Comparison of ENCODE assay signal across 18 mouse cellular contexts in the genomic region with DNA sequence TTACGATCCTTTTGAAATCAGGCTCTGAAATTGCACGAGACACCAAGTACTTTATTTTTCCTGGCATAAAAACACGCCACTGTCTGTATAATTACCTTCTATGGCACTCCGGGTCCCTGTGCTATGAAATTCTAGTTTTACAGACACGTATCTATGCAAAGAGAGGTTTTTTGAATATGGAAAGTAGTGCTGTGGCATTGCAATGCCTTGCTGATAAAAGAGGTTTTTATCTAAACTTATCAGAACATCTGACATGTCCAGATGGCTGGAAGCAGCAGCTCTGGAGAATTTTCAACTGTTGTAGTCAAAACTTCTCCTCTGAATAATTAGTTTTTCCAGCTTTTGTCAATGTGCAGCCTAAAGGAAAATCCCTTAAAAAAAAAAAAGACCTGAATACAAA. TPM values are rescaled to one million over a fixed set of nuclear protein-coding genes. Genes with fewer than 3 reads are reported as not detected.
DNase-seq lines count a peak whose midpoint lies in the region; ATAC-seq and TF ChIP-seq lines count a peak whose summit lies in the region.
"Had no signal": no experiment of that assay in that cellular context is flagged by ENCODE, and none has a peak within 500 bp of the region (broad histone marks: within the 10 kb centered on the region; RNA-seq: fewer than 3 reads in every experiment).

Gene Rgs13 (minus strand): TSS at position 207 of the 400 bp plus-strand sequence.

- H3K27ac ChIP-seq in forebrain, embryonic 11.5 days (ENCODE audit: low read depth, low read length) = no peak within 1 kb of the TSS
- no peak within 1 kb of the TSS for H3K27ac ChIP-seq in forebrain, embryonic 10.5 days
- no peak within 1 kb of the TSS for H3K27ac ChIP-seq in hindbrain, embryonic 16.5 days (ENCODE audit: low read depth, low read length)
- H3K27ac ChIP-seq in midbrain, embryonic 15.5 days = no peak within 1 kb of the TSS
- H3K27ac ChIP-seq: embryonic facial prominence, embryonic 12.5 days; limb, embryonic 12.5 days had no signal

- peak; percentile 34 for ATAC-seq in forebrain, embryonic 11.5 days (replicated peaks; ENCODE audit: low FRiP score)
- no peak for ATAC-seq in hindbrain, embryonic 16.5 days
- ATAC-seq in midbrain, embryonic 15.5 days (replicated peaks) = 0 out of 2 replicates have a peak, but pooled peaks have one; percentile 39
- ATAC-seq: liver, postnatal 0 days had no signal

- no peak for TF ChIP-seq POLR2A in brain, embryonic 14.5 days (IDR thresholded peaks at IDR 0.05; ENCODE audit: borderline replicate concordance, extremely low read depth, insufficient read depth, insufficient read length, poor library complexity, severe bottlenecking)

- no peaks in the 10 kb centered on the region for H3K27me3 ChIP-seq in forebrain, embryonic 11.5 days (ENCODE audit: control insufficient read depth, insufficient read depth, low read length)
- H3K27me3 ChIP-seq in forebrain, embryonic 10.5 days (ENCODE audit: poor library complexity, severe bottlenecking) = peaks cover 18% of the 10 kb centered on the region
- no peaks in the 10 kb centered on the region for H3K27me3 ChIP-seq in hindbrain, embryonic 16.5 days (replicated peaks; ENCODE audit: control insufficient read depth, insufficient read depth, low read length)
- H3K27me3 ChIP-seq in midbrain, embryonic 15.5 days (replicated peaks) = no peaks in the 10 kb centered on the region
- H3K27me3 ChIP-seq: embryonic facial prominence, embryonic 12.5 days; limb, embryonic 12.5 days had no signal

- no peak within 1 kb of the TSS for H3K4me2 ChIP-seq in forebrain, embryonic 11.5 days (ENCODE audit: low read depth, low read length, severe bottlenecking)
- H3K4me2 ChIP-seq in hindbrain, embryonic 16.5 days (ENCODE audit: low read length) = peak within 1 kb of the TSS; percentile 32; the same call in 1 of the 2 replicates
- H3K4me2 ChIP-seq in midbrain, embryonic 15.5 days = no peak within 1 kb of the TSS
- H3K4me2 ChIP-seq: embryonic facial prominence, embryonic 12.5 days; limb, embryonic 12.5 days had no signal

- no peak for DNase-seq in forebrain, embryonic 11.5 days (ENCODE audit: low spot score)
- DNase-seq in forebrain, embryonic 10.5 days (ENCODE audit: extremely low spot score, low spot score) = no peak
- DNase-seq in brain, embryonic 14.5 days (ENCODE audit: low read depth) = peak; percentile 84
- DNase-seq in adrenal gland, postnatal 25 days = no peak
- no peak for DNase-seq in cerebellum, postnatal 4 days (ENCODE audit: low spot score in 2 of 2)
- DNase-seq in adrenal gland, postnatal 10 days = no peak
- DNase-seq: B cell, adult 2 months; cerebellum, adult 2 months; heart, postnatal 14 days; kidney, adult 2 months; liver, postnatal 0 days; thymus, adult 2 months had no signal

- 37% methylated on average over 5 of the region's 5 CpGs for WGBS in forebrain, embryonic 11.5 days
- 68% methylated on average over 5 of the region's 5 CpGs for WGBS in forebrain, embryonic 10.5 days
- 37% methylated on average over 5 of the region's 5 CpGs for WGBS in hindbrain, embryonic 16.5 days
- WGBS in midbrain, embryonic 15.5 days = 23% methylated on average over 5 of the region's 5 CpGs

- H3K9me3 ChIP-seq in forebrain, embryonic 11.5 days (ENCODE audit: control insufficient read depth, low read length) = no peaks in the 10 kb centered on the region
- no peaks in the 10 kb centered on the region for H3K9me3 ChIP-seq in forebrain, embryonic 10.5 days
- H3K9me3 ChIP-seq in hindbrain, embryonic 16.5 days (ENCODE audit: control insufficient read depth, low read length) = no peaks in the 10 kb centered on the region
- no peaks in the 10 kb centered on the region for H3K9me3 ChIP-seq in midbrain, embryonic 15.5 days
- H3K9me3 ChIP-seq: embryonic facial prominence, embryonic 12.5 days; limb, embryonic 12.5 days had no signal

- H3K9ac ChIP-seq in forebrain, embryonic 11.5 days (ENCODE audit: low read length) = no peak within 1 kb of the TSS
- no peak within 1 kb of the TSS for H3K9ac ChIP-seq in hindbrain, embryonic 16.5 days (ENCODE audit: low read depth, low read length)
- H3K9ac ChIP-seq in midbrain, embryonic 15.5 days = no peak within 1 kb of the TSS
- H3K9ac ChIP-seq: embryonic facial prominence, embryonic 12.5 days; limb, embryonic 12.5 days; liver, postnatal 0 days had no signal

- H3K4me1 ChIP-seq in forebrain, embryonic 11.5 days (replicated peaks; ENCODE audit: control insufficient read depth, insufficient read depth, low read length) = no peaks in the 10 kb centered on the region; the same call in 1 of the 2 replicates
- peaks cover 20% of the 10 kb centered on the region for H3K4me1 ChIP-seq in forebrain, embryonic 10.5 days
- H3K4me1 ChIP-seq in hindbrain, embryonic 16.5 days (ENCODE audit: control insufficient read depth, insufficient read depth, low read depth, low read length) = no peaks in the 10 kb centered on the region
- peaks cover 8% of the 10 kb centered on the region; the same call in 1 of the 2 replicates for H3K4me1 ChIP-seq in midbrain, embryonic 15.5 days
- H3K4me1 ChIP-seq: embryonic facial prominence, embryonic 12.5 days; limb, embryonic 12.5 days had no signal

- no peaks in the 10 kb centered on the region for H3K36me3 ChIP-seq in forebrain, embryonic 11.5 days (ENCODE audit: control insufficient read depth, insufficient read depth, low read length)
- no peaks in the 10 kb centered on the region for H3K36me3 ChIP-seq in forebrain, embryonic 10.5 days (replicated peaks)
- H3K36me3 ChIP-seq in hindbrain, embryonic 16.5 days (ENCODE audit: control insufficient read depth, insufficient read depth, low read length) = no peaks in the 10 kb centered on the region
- no peaks in the 10 kb centered on the region for H3K36me3 ChIP-seq in midbrain, embryonic 15.5 days (replicated peaks)
- H3K36me3 ChIP-seq: embryonic facial prominence, embryonic 12.5 days; limb, embryonic 12.5 days had no signal

- no peak within 1 kb of the TSS for H3K4me3 ChIP-seq in forebrain, embryonic 11.5 days (ENCODE audit: low read depth, low read length)
- H3K4me3 ChIP-seq in forebrain, embryonic 10.5 days = no peak within 1 kb of the TSS
- H3K4me3 ChIP-seq in hindbrain, embryonic 16.5 days (ENCODE audit: low read length) = no peak within 1 kb of the TSS
- H3K4me3 ChIP-seq in midbrain, embryonic 15.5 days = no peak within 1 kb of the TSS
- H3K4me3 ChIP-seq: embryonic facial prominence, embryonic 12.5 days; limb, embryonic 12.5 days had no signal

- no peak for TF ChIP-seq CTCF in brain, embryonic 14.5 days (IDR thresholded peaks at IDR 0.05; ENCODE audit: borderline replicate concordance, extremely low read depth, insufficient read depth, insufficient read length)

RNA-seq across cellular contexts. Expression of gene Rgs13, which starts in this region (rescaled TPM):
- 1.3 and 2.0 TPM in 2 replicates for polyA plus RNA-seq in forebrain, embryonic 11.5 days (2014; fragmentation: Nextera tagmentation; extraction: Ambion mirVana)
- polyA plus RNA-seq in forebrain, embryonic 10.5 days (2016; fragmentation: Nextera tagmentation; extraction: Ambion mirVana) = 0.17 and 0.38 TPM in 2 replicates
- polyA plus RNA-seq in brain, embryonic 14.5 days (2012; rRNA removed) = 0.56 and 0.59 TPM in 2 replicates
- 0.71 and 0.89 TPM in 2 replicates for polyA plus RNA-seq in hindbrain, embryonic 16.5 days (2015; fragmentation: Nextera tagmentation; extraction: Ambion mirVana)
- polyA plus RNA-seq in midbrain, embryonic 15.5 days (2015; fragmentation: Nextera tagmentation; extraction: Ambion mirVana) = 0.69 and 0.83 TPM in 2 replicates
- total RNA-seq in adrenal gland, postnatal 25 days (2021) = not detected in 2 replicates
- total RNA-seq in adrenal gland, postnatal 10 days (2021) = not detected
- total RNA-seq: granulocyte monocyte progenitor cell, adult 5-6 weeks; heart, postnatal 14 days; megakaryocyte progenitor cell, adult 5-6 weeks had no signal
- polyA plus RNA-seq: cerebellum, adult 2 months; kidney, adult 2 months; limb, embryonic 12.5 days; liver, postnatal 0 days had no signal

Comparison
In these comparisons a context has a peak if more than half of its experiments do, and no peak if none do; other contexts are left out.
1. Peak in DNase-seq in brain, embryonic 14.5 days; RNA of the gene not detected or under 1 TPM.
2. Peak in ATAC-seq in midbrain, embryonic 15.5 days; RNA of the gene not detected or under 1 TPM.